Mouse (Mus musculus) adrenal gland, adult 2 months (tissue): Measurements from ENCODE around the gene Sept9. TPM values are rescaled to one million over a fixed set of nuclear protein-coding genes. Genes with fewer than 3 reads are reported as not detected.

ENCODE experiments used
- DNase-seq: peaks from one replicate; pipeline ENCODE4 v3.0.0; 2021
- polyA plus RNA-seq: library from polyadenylated mRNA; depleted of rRNA; stranded (reverse); fragments of >200 nt; gene quantifications from 2 replicates; pipeline ENCODE4 v1.2.3, GENCODE M21; 2012
- total RNA-seq, 2 experiments: library from RNA; stranded (reverse); gene quantifications; 2 replicates each; pipeline ENCODE4 v1.2.3; 2021

The Sept9 gene
- total and polyA plus RNA-seq, 3 experiments: 53.7 to 149 (median 143) TPM

DNA sequence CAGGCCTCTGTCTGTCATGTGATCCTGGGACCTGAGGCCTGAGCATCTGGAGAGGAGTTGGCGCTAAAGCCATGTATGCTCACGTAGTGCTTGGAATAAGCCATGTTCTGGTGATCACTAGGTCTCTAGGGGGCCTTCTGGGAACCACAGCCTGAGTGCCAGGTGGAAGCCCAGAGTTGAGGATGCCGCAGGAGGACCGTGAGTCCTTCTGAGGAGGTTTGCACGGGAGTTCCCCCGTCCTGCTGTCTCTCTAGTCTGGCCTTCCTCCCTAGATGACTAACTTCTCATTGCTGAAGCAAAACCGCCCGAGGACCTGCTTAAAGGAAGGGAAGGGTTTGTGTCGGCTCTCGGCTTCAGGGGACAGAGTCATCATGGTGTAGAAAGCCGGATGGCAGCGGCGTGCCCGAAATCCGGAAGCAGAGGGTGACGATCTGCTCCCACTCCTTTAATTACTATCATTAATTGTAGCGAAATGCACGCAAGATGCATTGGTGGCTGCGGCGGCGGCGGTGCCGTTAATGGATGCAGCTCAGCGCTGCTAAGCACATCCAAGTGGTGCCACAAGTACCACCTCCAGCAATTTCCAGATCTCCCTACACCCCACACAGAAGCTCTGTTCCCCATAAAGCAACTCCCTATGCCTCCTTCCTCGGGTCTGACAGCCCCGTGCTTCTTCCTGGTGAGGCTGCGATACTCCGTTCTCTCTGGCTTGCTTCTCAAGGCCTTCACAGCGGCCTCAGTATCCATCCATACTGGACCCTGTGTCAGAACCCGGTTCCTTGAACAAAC lies 92.0 kb downstream of the Sept9 start:
- no peak for DNase-seq

DNA sequence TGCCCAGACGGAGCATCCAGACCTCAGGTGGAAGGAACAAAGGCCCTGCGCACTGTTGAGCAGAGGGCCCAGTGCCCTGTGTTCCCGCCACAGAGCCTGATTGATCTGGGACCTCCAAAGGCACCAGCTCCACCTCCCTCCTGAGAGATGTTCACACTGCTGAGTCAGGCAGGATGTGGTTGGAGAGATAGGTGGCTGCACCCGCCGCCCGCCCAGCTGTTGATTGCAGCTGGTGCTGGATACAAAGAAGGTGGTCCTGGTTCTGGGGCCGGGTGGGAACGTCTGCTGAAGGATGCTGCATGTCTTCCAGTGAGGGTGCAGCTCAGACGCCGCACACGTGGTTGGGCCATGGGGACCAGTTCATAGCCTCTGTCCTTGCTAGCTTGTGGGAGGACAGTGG lies 93.0 kb downstream of the Sept9 start:
- DNase-seq: no peak

DNA sequence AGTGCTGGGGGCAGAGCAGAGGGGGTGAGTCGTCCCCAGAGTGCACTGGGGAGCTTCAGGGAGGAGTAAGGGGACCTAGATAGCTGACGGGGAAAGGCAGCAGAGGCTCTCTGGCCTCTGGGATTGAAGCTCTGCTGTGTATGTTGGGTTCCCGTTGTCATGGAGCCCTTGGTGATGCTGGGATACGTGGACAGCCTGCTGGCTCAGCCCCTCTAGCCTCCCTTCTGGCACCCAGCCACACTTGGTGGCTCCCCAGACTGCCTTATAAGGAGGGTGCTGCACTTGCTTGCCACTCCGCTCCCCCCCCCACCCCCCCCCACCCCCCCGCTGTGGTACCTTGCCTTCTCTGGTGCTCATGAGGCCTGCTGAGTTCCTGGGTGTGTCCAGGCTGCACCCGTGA lies 95.8 kb downstream of the Sept9 start:
- no peak for DNase-seq

DNA sequence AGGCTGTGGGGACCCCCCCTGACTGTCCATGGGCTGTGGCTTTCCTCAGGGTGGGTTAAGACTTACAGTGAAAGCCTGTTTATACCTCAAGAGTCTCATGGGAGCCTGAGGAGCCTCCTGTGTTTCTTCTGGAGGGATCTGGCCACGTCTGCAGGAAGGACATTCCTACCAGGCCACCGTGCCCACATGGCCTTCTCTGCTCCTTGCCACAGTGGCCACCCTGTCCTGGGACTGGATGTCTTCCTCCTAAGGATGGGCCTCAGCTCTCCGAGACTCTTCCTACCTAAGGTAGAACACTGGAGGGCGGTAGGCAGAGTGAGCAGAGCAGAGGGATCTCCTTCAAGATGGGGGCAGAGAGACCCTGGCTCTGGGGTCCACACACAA lies 96.6 kb downstream of the Sept9 start:
- no peak for DNase-seq

DNA sequence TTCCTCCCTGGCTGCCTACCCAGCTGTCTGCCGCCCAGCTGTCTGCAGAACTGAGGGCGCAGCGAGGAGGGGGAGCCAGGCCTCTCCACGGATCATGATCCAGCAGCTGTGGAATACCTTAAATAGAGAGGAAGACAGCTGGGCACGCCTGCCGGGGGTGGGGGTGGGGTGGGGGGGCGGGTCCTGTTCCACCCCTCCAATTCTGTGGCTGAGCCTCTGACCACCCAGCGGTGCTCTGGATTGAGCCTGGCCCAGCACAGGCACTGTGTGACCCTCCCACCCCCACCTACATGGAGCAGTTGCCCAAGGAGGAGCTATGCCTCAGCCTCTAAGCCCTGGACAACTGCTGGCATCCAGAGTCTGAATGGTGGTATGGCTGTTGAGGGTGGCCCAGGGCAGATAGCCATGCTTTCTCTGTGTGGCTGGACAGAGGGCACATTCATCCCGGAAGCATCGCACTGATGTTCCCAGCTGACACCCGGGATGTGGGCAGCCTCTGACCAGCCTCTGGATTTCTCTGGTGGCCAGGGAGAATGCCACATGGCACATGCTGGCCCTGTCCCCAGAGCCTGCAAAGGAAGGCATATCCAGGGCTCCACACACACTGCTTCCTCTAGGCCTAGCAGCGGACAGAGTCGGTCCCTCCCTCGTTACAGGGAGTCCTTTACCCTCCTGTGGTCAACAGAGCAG lies 97.2 kb downstream of the Sept9 start:
- DNase-seq: no peak

DNA sequence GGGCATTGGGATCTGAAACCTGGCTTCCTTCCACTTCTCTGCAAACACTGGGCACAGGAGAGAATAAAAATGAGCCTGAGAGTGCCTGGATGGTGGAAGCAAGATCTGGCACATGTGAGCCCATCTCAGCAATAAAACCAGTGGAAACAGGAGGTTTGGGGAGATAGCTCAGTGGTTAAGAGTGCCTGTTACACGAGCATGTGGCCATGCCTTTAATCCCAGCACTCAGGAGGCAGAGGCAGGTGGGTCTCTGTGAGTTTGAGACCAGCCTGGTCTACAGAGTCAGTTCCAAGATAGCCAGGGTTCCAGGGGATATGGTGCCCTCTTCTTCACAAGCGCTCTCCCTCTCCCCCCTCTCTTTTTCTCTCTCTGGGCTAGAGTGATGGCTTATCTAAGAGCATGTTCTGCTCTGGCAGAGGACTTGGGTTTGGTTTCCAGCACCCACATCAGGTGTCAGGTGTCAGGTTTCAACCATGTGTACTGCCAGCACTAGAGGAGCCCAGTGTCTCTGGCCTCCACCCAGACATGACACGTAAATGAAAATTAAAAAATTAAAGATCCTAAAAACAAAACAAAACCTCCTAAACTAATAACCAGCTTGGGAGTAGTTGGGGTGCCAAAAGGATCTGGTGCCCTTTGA lies 97.8 kb downstream of the Sept9 start:
- DNase-seq: no peak

DNA sequence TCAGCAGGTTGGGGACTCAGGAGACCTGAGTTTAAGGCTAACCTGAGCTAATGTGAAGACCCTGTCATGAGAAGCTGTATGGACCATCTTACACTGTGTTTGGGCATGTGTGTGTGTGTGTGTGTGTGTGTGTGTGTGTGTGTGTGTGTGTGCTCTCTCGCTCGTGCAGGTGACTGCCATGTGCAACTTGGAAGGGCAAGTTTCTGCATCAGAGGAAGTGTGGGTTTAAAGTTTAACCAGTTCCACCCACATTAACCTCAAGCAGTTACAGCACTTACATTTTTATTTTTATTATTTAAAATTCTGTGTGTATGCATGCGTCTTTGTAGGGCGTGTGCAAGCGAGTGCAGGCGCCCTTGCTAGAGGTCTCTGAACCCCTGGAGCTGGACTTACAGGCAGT lies 100.3 kb downstream of the Sept9 start:
- DNase-seq: no peak

DNA sequence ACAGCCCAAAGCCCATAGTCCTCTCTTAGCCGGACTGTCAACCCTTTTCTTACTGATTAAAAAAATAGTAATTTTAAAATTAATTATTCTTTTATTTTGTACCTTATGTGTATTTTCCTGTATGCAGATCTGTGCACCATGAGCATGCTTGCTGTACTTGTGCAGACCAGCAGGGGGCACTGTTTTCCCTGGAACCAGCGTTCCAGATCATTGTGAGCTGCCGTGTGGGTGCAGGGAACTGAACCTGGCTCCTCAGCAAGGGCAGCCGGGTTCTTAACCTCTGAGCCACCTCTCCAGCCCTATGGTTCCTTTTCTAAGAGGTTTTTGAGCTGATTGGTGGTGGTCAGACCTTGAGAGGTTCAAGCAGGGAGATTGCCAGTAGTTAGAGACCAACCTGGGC lies 101.3 kb downstream of the Sept9 start:
- no peak for DNase-seq

DNA sequence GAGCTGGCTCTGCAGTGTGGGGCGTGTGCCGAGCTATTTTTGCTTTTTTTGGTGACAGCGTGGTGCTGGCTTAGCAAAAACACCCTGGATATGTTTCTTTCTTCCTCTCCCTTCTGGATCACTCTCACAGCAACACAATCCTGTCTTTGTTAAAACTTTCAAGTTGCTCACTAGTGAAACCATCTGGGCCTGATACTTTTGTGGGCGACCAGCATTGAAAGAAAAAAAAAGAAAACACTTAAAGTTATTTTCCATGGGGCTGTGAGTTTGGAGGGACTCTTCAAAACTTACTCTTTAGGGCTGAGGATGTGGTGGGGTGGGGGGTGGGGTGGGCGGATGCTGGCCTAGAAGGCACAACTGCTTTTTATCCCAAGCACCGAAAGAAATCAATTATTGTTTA lies 102.3 kb downstream of the Sept9 start:
- no peak for DNase-seq

DNA sequence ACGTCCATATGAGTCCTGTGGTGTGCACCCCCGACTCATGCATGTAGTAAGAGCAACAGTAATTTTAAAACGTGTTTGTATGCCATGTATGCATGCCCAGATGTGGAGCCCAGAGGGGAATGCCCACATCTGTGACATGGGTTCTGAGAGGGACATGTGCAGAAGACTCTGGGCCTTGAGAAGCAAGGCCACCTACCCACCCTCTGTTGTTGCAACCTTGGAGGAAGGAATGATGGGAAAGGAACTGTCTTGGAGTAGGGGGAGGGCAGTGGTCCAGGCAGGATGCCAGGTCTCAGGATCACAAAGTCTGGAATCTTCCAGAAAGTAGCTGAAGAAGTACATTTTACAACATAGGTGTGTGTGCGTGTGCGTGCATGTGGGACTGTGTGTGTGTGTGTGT lies 102.9 kb downstream of the Sept9 start:
- DNase-seq: peak; percentile 46

DNA sequence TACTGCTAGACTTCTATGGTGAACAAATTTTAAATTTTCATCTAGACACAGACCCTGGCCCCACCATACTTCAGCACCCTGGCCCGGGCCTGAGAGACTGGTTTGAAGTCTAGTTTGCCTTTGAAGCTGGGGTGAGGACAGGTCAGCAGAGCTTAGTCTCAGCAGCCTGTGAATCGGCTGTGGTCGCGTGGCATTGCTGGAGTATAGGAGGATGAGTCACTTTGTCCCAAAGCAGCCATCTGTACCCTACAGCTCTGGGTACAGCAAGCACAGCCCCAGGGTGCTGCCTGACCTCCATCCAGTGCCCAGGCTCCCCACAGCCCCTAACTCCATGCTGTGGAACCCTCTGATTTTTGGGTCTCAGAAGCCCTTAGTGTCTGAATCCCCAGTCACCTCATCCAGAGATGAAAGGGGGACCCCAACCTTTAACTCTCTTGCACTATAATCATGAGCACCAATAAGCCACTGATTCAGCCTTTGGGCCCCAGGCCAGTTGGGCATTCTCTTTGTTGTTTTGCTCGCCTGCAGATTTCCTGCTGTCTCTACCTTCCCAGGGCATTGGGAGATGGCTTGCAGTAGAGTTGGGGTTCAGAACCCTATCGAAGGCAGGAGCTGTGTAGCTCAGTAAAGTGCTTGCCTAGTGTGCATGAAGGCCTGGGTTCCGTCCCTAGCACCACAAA lies 106.2 kb downstream of the Sept9 start:
- DNase-seq: no peak

DNA sequence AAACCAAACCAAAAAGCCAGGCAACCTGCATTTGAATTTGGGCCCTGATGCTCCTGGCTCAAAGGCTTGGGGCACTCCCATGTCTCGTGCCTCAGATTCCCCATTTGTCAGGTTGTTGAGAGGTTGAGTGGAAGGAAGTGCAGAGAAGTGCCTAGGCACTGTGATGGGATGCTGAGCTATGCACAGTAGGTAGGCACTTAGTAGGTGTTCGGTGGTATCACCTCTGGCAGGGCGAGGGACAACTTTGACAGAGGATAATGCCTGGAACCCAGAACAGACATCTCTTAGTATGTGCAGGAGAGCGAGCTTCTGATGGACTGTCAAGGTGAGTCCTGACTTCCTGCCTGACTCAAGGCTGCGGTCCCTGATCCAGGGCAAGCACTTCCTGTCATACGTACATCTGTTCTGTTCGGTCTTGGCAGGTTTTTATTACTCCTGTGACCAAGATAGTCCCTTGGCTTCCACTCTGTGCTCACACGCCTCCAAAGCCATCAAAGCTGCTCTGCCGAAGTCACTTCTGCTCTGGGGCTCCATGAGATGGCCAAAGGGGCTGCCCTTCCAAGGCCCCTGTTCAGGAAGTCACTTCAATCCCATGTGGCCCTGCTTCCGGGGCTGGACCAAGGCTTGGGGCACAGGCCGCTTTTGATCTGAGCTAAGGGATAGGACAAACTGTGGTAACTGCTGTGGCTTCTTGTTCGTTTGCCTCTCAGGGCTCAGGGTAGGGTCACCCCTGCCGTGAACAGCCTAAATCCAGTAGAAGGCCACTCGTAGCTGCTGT lies 107.0 kb downstream of the Sept9 start:
- no peak for DNase-seq

DNA sequence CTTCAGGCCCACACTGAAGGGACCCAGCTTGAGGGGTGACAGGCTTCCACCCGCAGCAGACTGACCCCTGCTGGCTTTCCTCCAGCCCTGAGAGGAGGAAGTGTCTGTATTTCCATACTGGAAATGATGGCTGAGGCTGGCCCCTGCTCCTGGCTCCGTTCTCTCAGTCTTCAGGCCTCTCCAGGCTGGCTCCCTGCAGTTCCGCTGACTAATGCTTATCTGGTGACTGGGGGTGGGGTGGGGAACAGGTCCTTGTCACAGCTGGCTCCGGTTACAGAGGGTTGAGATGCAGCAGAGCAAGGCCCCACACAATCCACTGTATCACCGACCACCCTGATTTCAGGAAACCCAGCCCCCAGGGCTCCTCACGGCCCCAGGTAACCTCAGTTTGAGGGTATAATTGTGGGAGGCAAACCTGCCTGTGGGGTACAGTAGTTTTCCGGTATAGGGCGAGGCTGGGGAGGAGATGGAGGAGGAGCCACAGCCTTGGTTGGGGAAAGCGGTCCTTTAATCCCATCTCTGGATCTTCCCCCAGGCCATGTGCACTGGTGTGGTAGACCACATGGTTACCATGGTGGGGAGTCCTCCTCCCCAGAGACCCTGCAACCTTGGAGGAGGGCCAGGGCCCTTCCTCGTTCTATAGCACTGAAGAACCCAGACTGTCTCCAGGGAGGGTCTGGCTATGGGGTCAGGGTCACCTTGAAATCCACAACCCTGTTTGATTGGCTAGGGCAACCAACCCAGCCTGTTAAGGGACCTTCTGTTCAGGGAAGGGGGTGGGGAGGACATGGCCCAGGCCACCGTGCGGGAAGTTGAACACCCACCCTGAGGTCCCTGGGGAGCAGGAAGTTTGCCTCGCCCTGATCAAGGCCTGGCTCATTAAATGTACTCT lies 108.7 kb downstream of the Sept9 start:
- DNase-seq: peak; percentile 90

DNA sequence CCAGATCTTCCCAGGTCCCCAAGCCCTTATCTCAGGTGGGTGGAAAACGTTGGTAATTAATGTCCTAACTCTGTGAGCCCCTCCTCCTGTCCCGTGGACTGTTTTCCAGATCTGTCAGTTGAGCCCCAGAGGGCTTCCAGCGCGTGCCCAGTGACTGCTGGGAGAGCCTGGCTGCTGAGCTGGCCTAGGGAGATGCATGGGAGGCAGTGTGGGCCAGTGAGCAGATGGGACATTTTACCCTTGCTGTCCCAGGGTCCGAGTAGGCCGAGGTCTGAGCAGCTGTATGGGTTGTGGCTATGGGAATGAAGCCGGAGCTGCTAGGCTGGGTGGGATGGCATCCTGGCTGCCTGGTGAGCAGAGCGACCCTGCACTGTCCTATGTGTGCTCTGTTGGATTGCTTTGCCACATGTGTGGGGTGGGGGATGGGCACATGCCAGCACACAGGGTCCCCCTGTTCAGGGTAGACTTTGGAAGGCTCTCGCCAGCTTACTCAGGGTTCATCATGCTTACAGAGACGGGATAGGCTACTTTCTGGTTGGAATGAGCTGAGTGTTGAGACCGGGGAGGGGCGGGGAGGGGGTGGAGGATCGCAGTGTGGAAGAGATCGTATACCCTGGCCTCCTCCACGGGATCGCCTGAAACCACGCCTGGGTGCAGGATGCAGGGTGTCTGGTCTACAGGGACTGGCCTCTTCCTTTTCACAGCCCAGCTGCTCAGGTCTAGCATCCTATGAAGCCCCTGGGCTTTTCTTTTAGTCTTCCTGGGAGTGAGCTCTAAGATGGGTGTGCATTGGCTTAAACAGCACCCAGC lies 109.9 kb downstream of the Sept9 start:
- DNase-seq: no peak

DNA sequence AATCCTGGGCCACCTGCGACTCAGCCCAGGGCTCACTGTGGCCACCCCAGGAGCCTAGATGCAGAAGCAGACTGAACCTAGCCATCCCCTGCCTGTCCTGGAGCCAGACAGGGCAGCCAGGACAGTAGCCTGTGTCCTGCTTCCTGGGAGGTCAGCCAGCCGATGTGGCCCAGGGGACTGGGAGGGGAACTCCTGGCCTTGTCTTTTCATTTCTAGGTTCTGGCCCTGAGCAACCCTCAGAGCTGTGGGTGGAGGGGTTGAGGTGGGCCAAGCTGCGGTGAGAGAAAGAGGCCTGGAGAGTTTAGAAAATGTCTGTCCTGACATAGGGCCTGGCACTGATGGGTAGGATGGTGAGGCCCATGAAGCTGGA lies 110.4 kb downstream of the Sept9 start:
- peak; percentile 45 for DNase-seq

DNA sequence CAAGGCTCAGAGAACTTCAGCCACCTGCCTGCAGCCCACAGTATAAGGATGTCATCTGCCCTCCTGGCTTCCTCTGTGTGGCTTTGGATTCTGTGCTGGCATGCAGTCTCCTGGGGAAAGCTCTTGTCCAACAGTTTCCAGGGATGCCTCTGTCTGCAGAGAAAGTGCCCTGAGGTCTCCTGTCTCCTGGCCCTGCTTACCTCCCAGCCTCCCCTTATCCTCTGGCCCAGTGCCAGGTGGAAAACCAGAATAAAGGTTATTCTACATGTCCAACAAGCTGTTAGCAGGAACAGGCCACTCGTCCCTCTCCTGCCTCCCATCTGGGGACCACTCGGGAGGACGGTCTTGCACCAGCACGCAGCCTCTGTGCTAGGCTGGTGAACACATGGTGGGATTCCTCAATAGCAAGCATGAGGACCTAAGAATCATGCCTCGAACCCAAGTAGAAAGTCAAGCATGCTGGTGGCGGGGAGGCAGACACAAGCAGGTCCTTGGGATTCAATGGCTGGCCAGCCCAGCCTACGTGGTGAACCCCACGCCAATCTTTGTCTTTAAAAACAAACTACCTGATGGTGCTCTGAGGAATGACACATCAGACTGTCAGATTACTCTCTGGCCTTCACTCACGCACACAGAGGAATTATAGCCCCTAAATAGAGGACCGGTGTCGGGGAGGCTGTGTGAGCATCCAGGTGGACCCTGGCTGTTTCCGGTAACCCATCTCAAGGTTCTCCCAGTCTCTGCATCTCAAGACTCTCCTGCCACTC lies 111.1 kb downstream of the Sept9 start:
- peak; percentile 50 for DNase-seq

DNA sequence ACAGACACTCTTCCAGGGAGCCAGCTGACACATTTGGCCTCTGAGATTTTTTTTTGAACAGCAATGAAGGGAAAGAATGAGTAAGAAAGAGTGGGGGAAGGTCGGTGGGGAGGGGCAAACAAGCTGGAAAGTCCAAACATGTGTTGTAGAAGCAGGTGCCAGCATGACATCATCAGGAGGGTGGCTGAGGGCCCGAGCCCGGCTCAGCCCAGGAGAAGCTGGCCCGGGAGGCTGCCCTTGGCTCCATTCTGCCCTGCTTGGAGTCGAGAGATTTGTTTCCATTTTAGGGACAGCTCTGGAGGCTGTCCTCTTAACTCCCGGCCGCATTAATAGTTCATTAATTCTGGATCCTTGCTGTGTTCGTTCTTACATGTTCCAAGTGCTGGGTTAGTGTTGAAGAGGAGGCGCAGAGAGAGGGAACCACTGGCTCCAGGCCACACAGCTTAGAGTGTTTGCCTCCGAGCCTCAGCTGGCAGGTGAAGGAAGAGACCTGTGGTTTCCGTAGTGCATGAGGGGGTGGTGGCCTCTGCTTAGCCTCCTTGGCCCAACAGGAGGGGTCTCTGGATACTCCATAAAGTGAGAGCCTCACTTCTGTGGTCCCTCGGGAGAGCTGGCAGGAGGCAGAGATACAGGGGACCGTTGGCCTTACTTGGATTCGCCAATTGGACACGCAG lies 111.8 kb downstream of the Sept9 start:
- peak; percentile 92 for DNase-seq

DNA sequence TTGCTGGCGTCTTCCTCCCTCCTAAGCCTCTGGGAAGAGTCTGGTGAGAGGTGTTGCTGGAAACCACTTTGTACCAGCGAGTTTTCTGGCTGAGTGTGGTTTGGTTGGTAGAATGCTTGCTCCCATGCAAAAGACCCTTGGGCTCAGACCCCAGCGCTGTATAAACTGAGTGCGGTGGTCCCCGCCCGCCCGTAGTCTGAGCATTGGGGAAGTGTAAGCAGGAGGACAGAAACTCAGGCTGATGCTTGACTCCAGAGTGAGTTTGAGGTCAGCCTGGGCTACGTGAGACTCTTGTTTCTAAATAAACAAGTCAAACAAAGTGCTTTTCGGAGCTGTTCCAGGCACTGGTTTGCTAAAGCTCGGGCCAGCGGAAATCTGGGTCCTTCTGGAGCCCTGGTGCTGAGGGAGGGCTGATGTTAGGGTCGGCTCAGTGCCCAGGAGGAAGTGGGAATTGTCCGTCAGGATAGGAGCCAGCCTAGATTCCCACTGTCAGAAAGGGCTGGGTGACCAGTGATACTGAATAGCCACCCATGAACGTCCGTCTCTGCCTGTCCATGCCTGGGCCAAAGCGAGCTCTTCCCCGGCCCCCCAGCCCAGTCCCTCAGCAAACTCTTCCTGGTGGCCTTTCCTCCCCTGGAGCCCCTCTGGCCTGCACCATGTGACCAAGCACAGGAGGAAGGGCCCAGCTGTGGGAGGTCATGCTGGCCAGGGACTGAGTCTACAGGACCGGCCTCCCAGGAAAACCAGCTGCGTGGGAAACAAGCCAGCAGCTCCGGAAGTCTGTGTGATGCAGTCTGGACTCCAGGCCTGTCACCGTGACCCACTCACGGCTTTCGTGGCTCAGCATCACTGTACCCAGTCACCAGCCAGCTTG lies 112.8 kb downstream of the Sept9 start:
- DNase-seq: peak; percentile 79
